In genomic region chr6:71962706-71963105, GRCm38 (mm10) we compare ENCODE assay signal across 1 mouse cellular context.
TF ChIP-seq lines count a peak whose summit lies in the region.

No protein-coding gene starts in this region.

TF ChIP-seq in MEL, 35 proteins besides CTCF, POLR2A, EP300 and RAD21 (continued from another document):
- TF ChIP-seq USF2 (IDR thresholded peaks at IDR 0.05; ENCODE audit: borderline replicate concordance in 1 of 2, insufficient read depth in 1 of 2, low read depth in 1 of 2, low read length in 2 of 2), result no peak
TF ChIP-seq in MEL: peak in this region for 1.
